Mouse (Mus musculus) embryonic facial prominence, embryonic 14.5 days (tissue): Measurements from ENCODE around the gene Slc1a1. TPM values are rescaled to one million over a fixed set of nuclear protein-coding genes. Genes with fewer than 3 reads are reported as not detected.

Experiments
- ATAC-seq: fragments of 200-750 bp; cut with Nextera tagmentation; 2 replicates; pipeline ENCODE4 v1.8.0; 2017; ENCODE audit warnings: low read depth, moderate number of reproducible peaks, moderate TSS enrichment
- DNase-seq: peaks from one replicate; pipeline ENCODE4 v3.0.0-alpha.2; 2015; ENCODE audit warnings: low spot score
- H3K27ac ChIP-seq: fragments of 300-500 bp; sonication (generic); replicated peaks from 2 replicates; pipeline ENCODE4 v1.5.1; 2014; ENCODE audit warnings: low read depth, mild to moderate bottlenecking, low read length, moderate library complexity
- H3K27me3 ChIP-seq: fragments of 300-500 bp; sonication (generic); replicated peaks from 2 replicates; pipeline ENCODE4 v1.6.1; 2014; ENCODE audit warnings: low read length; ENCODE audit not compliant: control insufficient read depth, insufficient read depth
- H3K36me3 ChIP-seq: fragments of 300-500 bp; sonication (generic); 2 replicates; pipeline ENCODE4 v1.6.1; 2014; ENCODE audit warnings: low read length, mixed read lengths; ENCODE audit not compliant: control insufficient read depth, insufficient read depth
- H3K4me1 ChIP-seq: fragments of 300-500 bp; sonication (generic); 2 replicates; pipeline ENCODE4 v1.6.1; 2014; ENCODE audit warnings: antibody characterized with exemption, low read length; ENCODE audit not compliant: control insufficient read depth, insufficient read depth
- H3K4me2 ChIP-seq: fragments of 300-500 bp; sonication (generic); 2 replicates; pipeline ENCODE4 v1.6.1; 2014; ENCODE audit warnings: low read depth, mild to moderate bottlenecking, low read length, moderate library complexity, mixed read lengths
- H3K4me3 ChIP-seq: fragments of 300-500 bp; sonication (generic); 2 replicates; pipeline ENCODE4 v1.5.1; 2014; ENCODE audit warnings: low read depth, mild to moderate bottlenecking, low read length
- H3K9ac ChIP-seq: fragments of 300-500 bp; sonication (generic); 2 replicates; pipeline ENCODE4 v1.6.1; 2014; ENCODE audit warnings: low read depth, mild to moderate bottlenecking, low read length, moderate library complexity, mixed read lengths
- H3K9me3 ChIP-seq: fragments of 300-500 bp; sonication (generic); 2 replicates; pipeline ENCODE4 v1.6.1; 2016; ENCODE audit warnings: low read length; ENCODE audit not compliant: control insufficient read depth
- WGBS: fragments of 180-500 bp; shearing (Covaris S2); extraction: QIAGEN DNeasy Blood & Tissue Kit; methylation state at CpG from one replicate; pipeline ENCODE4 v1.1.7; 2014; 5-methylcytosine and 5-hydroxymethylcytosine counted together
- polyA plus RNA-seq: library from polyadenylated mRNA; unstranded; fragments of >200 nt; fragmentation: Nextera tagmentation; extraction: Ambion mirVana; gene quantifications from 2 replicates; pipeline ENCODE4 v1.2.1, GENCODE M21; 2014

The Slc1a1 gene
- polyA plus RNA-seq, 1 experiment from 2014 or later, result 1.2 TPM

DNA sequence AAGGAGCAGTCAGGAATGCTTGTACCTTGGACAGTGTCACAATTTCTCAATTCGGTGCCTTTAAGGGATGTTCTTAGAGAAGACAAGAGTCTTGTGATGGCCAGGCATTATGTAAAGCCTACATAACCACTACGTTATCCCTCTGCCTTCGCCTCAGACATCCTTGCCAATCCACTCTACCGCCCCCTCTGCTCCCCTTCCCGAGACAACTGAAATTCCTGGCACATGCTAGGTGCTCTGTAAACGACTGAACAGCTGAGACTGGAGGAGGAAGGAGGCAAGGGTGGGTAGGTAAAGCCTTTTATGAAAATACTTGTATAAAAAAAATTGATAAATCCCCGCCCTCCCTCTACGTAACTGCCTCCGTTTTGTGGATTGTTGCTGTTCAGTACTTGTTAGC lies 73.8 kb downstream of the Slc1a1 start:
- DNase-seq, result peak; percentile 8
- Histone ChIP-seq H3K9ac (no peak overlapping the region), H3K4me3 (no peak overlapping the region), H3K4me1 (peaks cover 14% of the 10 kb centered on the region), H3K27ac (no peak overlapping the region), H3K4me2 (no peak overlapping the region), H3K27me3 (no peaks in the 10 kb centered on the region), H3K9me3 (no peaks in the 10 kb centered on the region), H3K36me3 (no peaks in the 10 kb centered on the region)
- WGBS, result 50% methylated on average over 9 of the region's 9 CpGs
- no peak for ATAC-seq

- Histone ChIP-seq H3K4me1 (no peaks in the 10 kb centered on the region), H3K27me3 (no peaks in the 10 kb centered on the region), H3K27ac (no peak overlapping the region), H3K9me3 (no peaks in the 10 kb centered on the region), H3K4me2 (no peak overlapping the region), H3K4me3 (no peak overlapping the region), H3K9ac (no peak overlapping the region), H3K36me3 (no peaks in the 10 kb centered on the region)
- DNase-seq (no peak), ATAC-seq (no peak)
- WGBS, result 73% methylated on average over 6 of the region's 6 CpGs
These were observed 79.7 kb downstream of the Slc1a1 start for GRCm38 (mm10) chr19:28914598-28914997.

- Histone ChIP-seq H3K36me3 (no peaks in the 10 kb centered on the region), H3K4me2 (no peak overlapping the region), H3K4me1 (no peaks in the 10 kb centered on the region), H3K9me3 (no peaks in the 10 kb centered on the region), H3K27ac (no peak overlapping the region), H3K4me3 (no peak overlapping the region), H3K27me3 (no peaks in the 10 kb centered on the region), H3K9ac (no peak overlapping the region)
- DNase-seq (no peak), ATAC-seq (no peak)
- 71% methylated on average over 2 of the region's 2 CpGs for WGBS
These were observed 80.9 kb downstream of the Slc1a1 start for GRCm38 (mm10) chr19:28915602-28916250.

DNA sequence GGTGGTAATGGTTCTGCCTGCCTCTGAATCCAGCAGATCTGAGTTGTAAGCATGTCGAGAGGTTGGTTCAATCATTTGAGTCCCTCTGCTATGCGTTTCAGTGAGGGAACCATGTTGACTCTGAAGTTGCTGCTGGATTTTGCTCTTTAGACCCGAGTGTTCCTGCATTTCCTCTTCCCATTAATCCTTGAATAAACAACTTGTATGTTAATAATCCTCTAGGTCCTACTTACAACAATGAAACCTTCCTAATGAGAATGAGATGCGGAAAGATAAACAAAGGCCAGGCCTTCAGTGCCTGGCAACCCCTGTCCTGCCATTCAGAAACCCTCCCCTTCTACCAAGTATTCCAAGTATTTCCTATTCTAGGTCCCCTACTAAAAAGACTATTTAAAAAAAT lies 81.6 kb downstream of the Slc1a1 start:
- whole genome bisulfite sequencing, result 60% methylated on average over 4 of the region's 4 CpGs
- H3K4me2 ChIP-seq, result no peak overlapping the region
- no peak for DNase-seq
- no peak overlapping the region for H3K4me3 ChIP-seq
- ATAC-seq, result no peak
- no peak overlapping the region for H3K9ac ChIP-seq
- no peaks in the 10 kb centered on the region for H3K36me3 ChIP-seq
- no peak overlapping the region for H3K27ac ChIP-seq
- H3K9me3 ChIP-seq, result no peaks in the 10 kb centered on the region
- H3K27me3 ChIP-seq, result no peaks in the 10 kb centered on the region
- no peaks in the 10 kb centered on the region for H3K4me1 ChIP-seq

- H3K4me1 ChIP-seq, result no peaks in the 10 kb centered on the region
- 89% methylated on average over 5 of the region's 5 CpGs for WGBS
- H3K27me3 ChIP-seq, result no peaks in the 10 kb centered on the region
- no peak overlapping the region for H3K9ac ChIP-seq
- no peaks in the 10 kb centered on the region for H3K36me3 ChIP-seq
- no peaks in the 10 kb centered on the region for H3K9me3 ChIP-seq
- no peak for DNase-seq
- H3K4me2 ChIP-seq, result no peak overlapping the region
- no peak overlapping the region for H3K4me3 ChIP-seq
- no peak overlapping the region for H3K27ac ChIP-seq
- no peak for ATAC-seq
These were observed 83.0 kb downstream of the Slc1a1 start for GRCm38 (mm10) chr19:28917839-28918238.

DNA sequence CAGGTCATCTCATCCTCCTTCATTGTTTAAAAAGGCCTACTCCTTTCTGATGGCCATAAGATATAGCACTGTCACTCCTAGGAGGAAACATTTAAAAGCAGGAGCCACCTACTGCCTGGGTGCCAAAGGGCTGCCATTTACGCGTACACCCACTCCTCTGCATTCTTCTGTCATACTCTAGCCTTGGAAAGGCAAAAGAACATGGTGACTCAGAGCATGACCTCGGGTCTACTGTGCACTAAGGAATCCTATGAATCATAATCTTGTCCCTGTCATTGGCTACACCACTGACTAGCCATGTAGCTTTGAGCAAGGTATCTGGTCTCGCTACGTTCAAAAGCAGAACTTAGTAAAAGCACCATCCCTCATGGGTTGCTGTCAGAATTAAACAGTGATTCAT lies 91.5 kb downstream of the Slc1a1 start:
- H3K27ac ChIP-seq, result no peak overlapping the region
- no peaks in the 10 kb centered on the region for H3K36me3 ChIP-seq
- DNase-seq, result no peak
- H3K27me3 ChIP-seq, result no peaks in the 10 kb centered on the region
- no peak overlapping the region for H3K4me2 ChIP-seq
- no peaks in the 10 kb centered on the region for H3K4me1 ChIP-seq
- 86% methylated on average over 5 of the region's 5 CpGs for WGBS
- no peak for ATAC-seq
- H3K9me3 ChIP-seq, result no peaks in the 10 kb centered on the region
- no peak overlapping the region for H3K9ac ChIP-seq
- no peak overlapping the region for H3K4me3 ChIP-seq

GRCm38 (mm10) chr19:28927396-28927795 lies 92.5 kb downstream of the Slc1a1 start:
- ATAC-seq, result no peak
- 60% methylated on average over 4 of the region's 4 CpGs for WGBS
- no peaks in the 10 kb centered on the region for H3K27me3 ChIP-seq
- no peak overlapping the region for H3K4me2 ChIP-seq
- no peaks in the 10 kb centered on the region for H3K36me3 ChIP-seq
- no peaks in the 10 kb centered on the region for H3K4me1 ChIP-seq
- no peak for DNase-seq
- H3K4me3 ChIP-seq, result no peak overlapping the region
- H3K27ac ChIP-seq, result no peak overlapping the region
- no peaks in the 10 kb centered on the region for H3K9me3 ChIP-seq
- no peak overlapping the region for H3K9ac ChIP-seq

- H3K4me3 ChIP-seq, result no peak overlapping the region
- H3K4me1 ChIP-seq, result no peaks in the 10 kb centered on the region
- no peaks in the 10 kb centered on the region for H3K36me3 ChIP-seq
- no peak overlapping the region for H3K4me2 ChIP-seq
- H3K9ac ChIP-seq, result no peak overlapping the region
- DNase-seq (no peak), ATAC-seq (no peak)
- H3K27ac ChIP-seq, result no peak overlapping the region
- no peaks in the 10 kb centered on the region for H3K27me3 ChIP-seq
- no peaks in the 10 kb centered on the region for H3K9me3 ChIP-seq
These were observed 94.2 kb downstream of the Slc1a1 start for GRCm38 (mm10) chr19:28929034-28929433.

- Histone ChIP-seq H3K4me3 (no peak overlapping the region), H3K4me1 (no peaks in the 10 kb centered on the region), H3K9me3 (no peaks in the 10 kb centered on the region), H3K27me3 (no peaks in the 10 kb centered on the region), H3K4me2 (no peak overlapping the region), H3K9ac (no peak overlapping the region), H3K27ac (no peak overlapping the region), H3K36me3 (no peaks in the 10 kb centered on the region)
- ATAC-seq, result no peak
- no peak for DNase-seq
- 78% methylated on average over 3 of the region's 3 CpGs for WGBS
These were observed 100.0 kb downstream of the Slc1a1 start for GRCm38 (mm10) chr19:28934897-28935296.
